ENCODE assay signal across 14 mouse cellular contexts in genomic region chr13:95988181-95988580, GRCm38 (mm10).
DNase-seq lines count a peak whose midpoint lies in the region; ATAC-seq lines count a peak whose summit lies in the region.
"Had no signal": no experiment of that assay in that cellular context is flagged by ENCODE, and none has a peak within 500 bp of the region (broad histone marks: within the 10 kb centered on the region; RNA-seq: fewer than 3 reads in every experiment).

No protein-coding gene starts in this region.

- H3K27ac ChIP-seq in midbrain, embryonic 16.5 days (ENCODE audit: low read length) = no peak overlapping the region
- H3K27ac ChIP-seq: heart, embryonic 15.5 days; midbrain, embryonic 10.5 days; neural tube, embryonic 15.5 days had no signal

- peak; percentile 95 for ATAC-seq in common myeloid progenitor, adult 5-6 weeks (replicated peaks; ENCODE audit: low read depth, poor library complexity, severe bottlenecking)
- peak; percentile 67 for ATAC-seq in megakaryocyte-erythroid progenitor cell, adult 5-6 weeks (replicated peaks; ENCODE audit: low FRiP score, low TSS enrichment, poor library complexity, severe bottlenecking)
- ATAC-seq in midbrain, embryonic 16.5 days = no peak

- H3K4me3 ChIP-seq in midbrain, embryonic 16.5 days (ENCODE audit: low read depth, low read length) = no peak overlapping the region
- H3K4me3 ChIP-seq: heart, embryonic 15.5 days; midbrain, embryonic 10.5 days; neural tube, embryonic 15.5 days had no signal

- H3K4me2 ChIP-seq in midbrain, embryonic 16.5 days (ENCODE audit: low read length) = no peak overlapping the region
- H3K4me2 ChIP-seq: heart, embryonic 15.5 days; neural tube, embryonic 15.5 days had no signal

- no peaks in the 10 kb centered on the region for H3K36me3 ChIP-seq in midbrain, embryonic 16.5 days (ENCODE audit: control insufficient read depth, insufficient read depth, low read length)
- H3K36me3 ChIP-seq: heart, embryonic 15.5 days; midbrain, embryonic 10.5 days; neural tube, embryonic 15.5 days had no signal

- no peaks in the 10 kb centered on the region for H3K9me3 ChIP-seq in midbrain, embryonic 16.5 days (replicated peaks; ENCODE audit: control insufficient read depth, low read length, poor library complexity, severe bottlenecking)
- H3K9me3 ChIP-seq: heart, embryonic 15.5 days; midbrain, embryonic 10.5 days; neural tube, embryonic 15.5 days had no signal

- WGBS in midbrain, embryonic 16.5 days = 83% methylated on average over 9 of the region's 9 CpGs

- H3K9ac ChIP-seq in midbrain, embryonic 16.5 days (ENCODE audit: low read depth, low read length) = no peak overlapping the region
- H3K9ac ChIP-seq: heart, embryonic 15.5 days; neural tube, embryonic 15.5 days had no signal

- DNase-seq in lung, postnatal 36 days = peak; percentile 45
- no peak for DNase-seq in lung, postnatal 10 days
- DNase-seq in thymus, postnatal 4 days = peak; percentile 67
- DNase-seq in layer of hippocampus, adult 9-10 months (ENCODE audit: low spot score) = no peak
- DNase-seq in layer of hippocampus, postnatal 10 days (ENCODE audit: low spot score in 2 of 2) = no peak
- DNase-seq: kidney, postnatal 36 days; left cerebral cortex, postnatal 4 days; right cerebral cortex, postnatal 14 days had no signal

- H3K4me1 ChIP-seq in midbrain, embryonic 16.5 days (ENCODE audit: control insufficient read depth, insufficient read depth, low read length) = no peaks in the 10 kb centered on the region
- H3K4me1 ChIP-seq: heart, embryonic 15.5 days; midbrain, embryonic 10.5 days; neural tube, embryonic 15.5 days had no signal

- no peaks in the 10 kb centered on the region for H3K27me3 ChIP-seq in midbrain, embryonic 16.5 days (ENCODE audit: control insufficient read depth, insufficient read depth, low read depth, low read length)
- H3K27me3 ChIP-seq: heart, embryonic 15.5 days; neural tube, embryonic 15.5 days had no signal

Comparison
In these comparisons a context has a peak if more than half of its experiments do, and no peak if none do; other contexts are left out.
1. DNase-seq: peak in lung, postnatal 36 days (single experiment) and thymus, postnatal 4 days (single experiment); none in lung, postnatal 10 days (single experiment), layer of hippocampus, adult 9-10 months (single experiment) and layer of hippocampus, postnatal 10 days (0 of 2).